Mouse (Mus musculus): ENCODE data around the gene Taf1d. TPM values are rescaled to one million over a fixed set of nuclear protein-coding genes. Genes with fewer than 3 reads are reported as not detected.

Gene Taf1d
- polyA plus RNA-seq, 1 experiment, result 19.6 TPM

Other genes starting within 250 kb of the Taf1d start
- 0.02 and 0.26 TPM in 2 replicates for gene Hephl1, start 194.1 kb upstream of the Taf1d start, polyA plus RNA-seq (2012; rRNA removed)
- 35.6 and 45.8 TPM in 2 replicates for gene Vstm5, start 67.2 kb upstream of the Taf1d start, polyA plus RNA-seq (2012; rRNA removed)
- gene Med17, start 26.3 kb upstream of the Taf1d start, polyA plus RNA-seq (2012; rRNA removed), result 21.5 and 28.0 TPM in 2 replicates
- gene 4931406C07Rik, start 234 bp downstream of the Taf1d start, polyA plus RNA-seq (2012; rRNA removed), result 22.6 and 37.1 TPM in 2 replicates
- 3.0 and 5.4 TPM in 2 replicates for gene Cep295, start 51.6 kb downstream of the Taf1d start, polyA plus RNA-seq (2012; rRNA removed)
- 20.8 and 22.1 TPM in 2 replicates for gene Smco4, start 187.2 kb downstream of the Taf1d start, polyA plus RNA-seq (2012; rRNA removed)